Mouse (Mus musculus) limb, embryonic 13.5 days (tissue): ENCODE measurements around the gene Mllt1. TPM values are rescaled to one million over a fixed set of nuclear protein-coding genes. Genes with fewer than 3 reads are reported as not detected.

Experiments
- ATAC-seq: fragments of 200-750 bp; cut with Nextera tagmentation; 2 replicates; pipeline ENCODE4 v1.8.0; 2017; ENCODE audit warnings: low read depth, moderate number of reproducible peaks, moderate TSS enrichment; ENCODE audit not compliant: low FRiP score
- H3K27ac ChIP-seq: fragments of 300-500 bp; sonication (generic); 2 replicates; pipeline ENCODE4 v1.5.1; 2015; ENCODE audit warnings: inconsistent platforms, mild to moderate bottlenecking, moderate library complexity
- H3K27me3 ChIP-seq: fragments of 300-500 bp; sonication (generic); 2 replicates; pipeline ENCODE4 v1.6.1; 2015; ENCODE audit warnings: mild to moderate bottlenecking, inconsistent platforms
- H3K36me3 ChIP-seq: fragments of 300-500 bp; sonication (generic); 2 replicates; pipeline ENCODE4 v1.6.1; 2015; ENCODE audit warnings: inconsistent platforms, mild to moderate bottlenecking, moderate library complexity
- H3K4me1 ChIP-seq: fragments of 300-500 bp; sonication (generic); 2 replicates; pipeline ENCODE4 v1.6.1; 2015; ENCODE audit warnings: inconsistent platforms
- H3K4me2 ChIP-seq: fragments of 300-500 bp; sonication (generic); replicated peaks from 2 replicates; pipeline ENCODE4 v1.6.1; 2015; ENCODE audit warnings: inconsistent platforms, mild to moderate bottlenecking, moderate library complexity
- H3K4me3 ChIP-seq: fragments of 300-500 bp; sonication (generic); 2 replicates; pipeline ENCODE4 v1.5.1; 2015; ENCODE audit warnings: moderate library complexity, mild to moderate bottlenecking, inconsistent platforms
- H3K9ac ChIP-seq: fragments of 300-500 bp; sonication (generic); 2 replicates; pipeline ENCODE4 v1.6.1; 2015; ENCODE audit warnings: mild to moderate bottlenecking, inconsistent platforms
- H3K9me3 ChIP-seq: fragments of 300-500 bp; sonication (generic); 2 replicates; pipeline ENCODE4 v1.6.1; 2016; ENCODE audit warnings: inconsistent platforms
- WGBS: fragments of 180-500 bp; shearing (Covaris S2); methylation state at CpG from one replicate; pipeline ENCODE4 v1.1.7; 2015; 5-methylcytosine and 5-hydroxymethylcytosine counted together
- polyA plus RNA-seq: library from polyadenylated mRNA; unstranded; fragments of >200 nt; fragmentation: Nextera tagmentation; extraction: Ambion mirVana; gene quantifications from 2 replicates; pipeline ENCODE4 v1.2.1, GENCODE M21; 2015

The Mllt1 gene
- polyA plus RNA-seq = 63.3 and 74.1 TPM in 2 replicates

- H3K4me3 ChIP-seq = peak within 1 kb of the TSS; percentile 92
- peak; percentile 98 for ATAC-seq
- 3% methylated on average over 72 of the region's 76 CpGs for WGBS
These were observed at the start of gene Mllt1 for GRCm38 (mm10) chr17:56935363-56936131. Gene Mllt1 (minus strand): TSS chr17:56935415.

GRCm38 (mm10) chr17:56984886-56985285 lies 49.7 kb upstream of the Mllt1 start:
- no peak overlapping the region; the same call in 1 of the 2 replicates for H3K9ac ChIP-seq
- H3K27me3 ChIP-seq = no peaks in the 10 kb centered on the region
- no peak overlapping the region for H3K27ac ChIP-seq
- H3K4me3 ChIP-seq = no peak overlapping the region
- WGBS = 72% methylated on average over 9 of the region's 9 CpGs
- no peak overlapping the region for H3K4me2 ChIP-seq
- H3K9me3 ChIP-seq = no peaks in the 10 kb centered on the region
- H3K4me1 ChIP-seq = no peaks in the 10 kb centered on the region
- no peak for ATAC-seq
- H3K36me3 ChIP-seq = no peaks in the 10 kb centered on the region

More at GRCm38 (mm10) chr17:56935363-56936131, at the start of gene Mllt1:
- Histone ChIP-seq H3K27ac (peak within 1 kb of the TSS; percentile 70; the same call in 1 of the 2 replicates), H3K27me3 (no peaks in the 10 kb centered on the region), H3K9ac (peak within 1 kb of the TSS; percentile 97), H3K4me2 (peak within 1 kb of the TSS; percentile 95), H3K4me1 (peaks cover 33% of the 10 kb centered on the region), H3K36me3 (peaks cover 13% of the 10 kb centered on the region), H3K9me3 (no peaks in the 10 kb centered on the region)

GRCm38 (mm10) chr17:56982013-56982412 lies 46.8 kb upstream of the Mllt1 start, which contains the start of gene Acer1:
Gene Acer1 (minus strand): TSS chr17:56982126.
- Histone ChIP-seq H3K9ac (no peak within 1 kb of the TSS), H3K4me3 (no peak within 1 kb of the TSS), H3K4me1 (peaks cover 6% of the 10 kb centered on the region), H3K4me2 (no peak within 1 kb of the TSS), H3K36me3 (no peaks in the 10 kb centered on the region), H3K9me3 (no peaks in the 10 kb centered on the region), H3K27me3 (no peaks in the 10 kb centered on the region), H3K27ac (no peak within 1 kb of the TSS)
- WGBS = 74% methylated on average over 5 of the region's 5 CpGs
- no peak for ATAC-seq

GRCm38 (mm10) chr17:56981049-56981448 lies 45.8 kb upstream of the Mllt1 start:
- Histone ChIP-seq H3K4me3 (no peak overlapping the region), H3K4me1 (peaks cover 6% of the 10 kb centered on the region), H3K27ac (no peak overlapping the region), H3K27me3 (no peaks in the 10 kb centered on the region), H3K9ac (no peak overlapping the region), H3K4me2 (no peak overlapping the region), H3K9me3 (no peaks in the 10 kb centered on the region), H3K36me3 (no peaks in the 10 kb centered on the region)
- WGBS = 61% methylated on average over 7 of the region's 7 CpGs
- ATAC-seq = no peak

- H3K27ac ChIP-seq = no peak overlapping the region
- H3K36me3 ChIP-seq = no peaks in the 10 kb centered on the region
- peaks cover 6% of the 10 kb centered on the region for H3K4me1 ChIP-seq
- H3K9me3 ChIP-seq = no peaks in the 10 kb centered on the region
- H3K27me3 ChIP-seq = no peaks in the 10 kb centered on the region
- no peak overlapping the region for H3K4me2 ChIP-seq
- no peak overlapping the region for H3K9ac ChIP-seq
- H3K4me3 ChIP-seq = no peak overlapping the region
- no peak for ATAC-seq
- WGBS = 21% methylated on average over 6 of the region's 8 CpGs
These were observed 44.3 kb upstream of the Mllt1 start for GRCm38 (mm10) chr17:56979524-56979923.

- no peak for ATAC-seq
- 0 out of 2 replicates have a peak, but pooled peaks cover 2% of the 10 kb centered on the region for H3K27me3 ChIP-seq
- H3K9me3 ChIP-seq = no peaks in the 10 kb centered on the region
- no peak overlapping the region for H3K27ac ChIP-seq
- H3K4me2 ChIP-seq = no peak overlapping the region
- WGBS = 80% methylated on average over 8 of the region's 8 CpGs
- no peak overlapping the region for H3K4me3 ChIP-seq
- no peak overlapping the region for H3K9ac ChIP-seq
- H3K36me3 ChIP-seq = no peaks in the 10 kb centered on the region
- peaks cover 6% of the 10 kb centered on the region for H3K4me1 ChIP-seq
These were observed 41.5 kb upstream of the Mllt1 start for GRCm38 (mm10) chr17:56976531-56977390.

- H3K4me1 ChIP-seq = peaks cover 6% of the 10 kb centered on the region
- H3K4me2 ChIP-seq = no peak overlapping the region
- H3K4me3 ChIP-seq = no peak overlapping the region
- no peak overlapping the region for H3K9ac ChIP-seq
- H3K36me3 ChIP-seq = no peaks in the 10 kb centered on the region
- 82% methylated on average over 3 of the region's 3 CpGs for WGBS
- no peak overlapping the region for H3K27ac ChIP-seq
- ATAC-seq = no peak
- H3K9me3 ChIP-seq = no peaks in the 10 kb centered on the region
- H3K27me3 ChIP-seq = peaks cover 3% of the 10 kb centered on the region; the same call in 1 of the 2 replicates
These were observed 40.2 kb upstream of the Mllt1 start for GRCm38 (mm10) chr17:56975391-56975790.

- peaks cover 9% of the 10 kb centered on the region; the same call in 1 of the 2 replicates for H3K27me3 ChIP-seq
- 57% methylated on average over 5 of the region's 5 CpGs for WGBS
- ATAC-seq = no peak
These were observed 39.6 kb upstream of the Mllt1 start for GRCm38 (mm10) chr17:56974708-56975240.

GRCm38 (mm10) chr17:56973956-56974707 lies 38.9 kb upstream of the Mllt1 start:
- peaks cover 9% of the 10 kb centered on the region; the same call in 1 of the 2 replicates for H3K27me3 ChIP-seq
- no peaks in the 10 kb centered on the region for H3K9me3 ChIP-seq
- H3K36me3 ChIP-seq = no peaks in the 10 kb centered on the region
- 60% methylated on average over 13 of the region's 14 CpGs for WGBS
- no peak for ATAC-seq
- H3K9ac ChIP-seq = no peak overlapping the region
- no peak overlapping the region for H3K4me2 ChIP-seq
- H3K27ac ChIP-seq = no peak overlapping the region
- peaks cover 2% of the 10 kb centered on the region for H3K4me1 ChIP-seq
- no peak overlapping the region for H3K4me3 ChIP-seq

More at GRCm38 (mm10) chr17:56974708-56975240, 39.6 kb upstream of the Mllt1 start:
- Histone ChIP-seq H3K9ac (no peak overlapping the region), H3K9me3 (no peaks in the 10 kb centered on the region), H3K27ac (no peak overlapping the region), H3K4me1 (peaks cover 6% of the 10 kb centered on the region), H3K36me3 (no peaks in the 10 kb centered on the region), H3K4me3 (no peak overlapping the region), H3K4me2 (no peak overlapping the region)

- Histone ChIP-seq H3K4me1 (no peaks in the 10 kb centered on the region), H3K9me3 (no peaks in the 10 kb centered on the region), H3K36me3 (no peaks in the 10 kb centered on the region), H3K27ac (no peak overlapping the region), H3K27me3 (peaks cover 9% of the 10 kb centered on the region; the same call in 1 of the 2 replicates), H3K4me3 (no peak overlapping the region), H3K9ac (no peak overlapping the region), H3K4me2 (no peak overlapping the region)
- ATAC-seq = no peak
- 70% methylated on average over 5 of the region's 5 CpGs for WGBS
These were observed 34.9 kb upstream of the Mllt1 start for GRCm38 (mm10) chr17:56970081-56970480.

- H3K4me2 ChIP-seq = no peak overlapping the region
- H3K27ac ChIP-seq = no peak overlapping the region
- no peak overlapping the region for H3K9ac ChIP-seq
- H3K4me3 ChIP-seq = no peak overlapping the region
- H3K4me1 ChIP-seq = no peaks in the 10 kb centered on the region
- peaks cover 9% of the 10 kb centered on the region; the same call in 1 of the 2 replicates for H3K27me3 ChIP-seq
- H3K9me3 ChIP-seq = no peaks in the 10 kb centered on the region
- 67% methylated on average over 3 of the region's 3 CpGs for WGBS
- no peak for ATAC-seq
- no peaks in the 10 kb centered on the region for H3K36me3 ChIP-seq
These were observed 34.1 kb upstream of the Mllt1 start for GRCm38 (mm10) chr17:56969321-56969720.
